Mouse (Mus musculus) megakaryocyte, embryonic 14.5 days (primary cell): ENCODE measurements at regions not wholly inside any gene's neighbourhood (a gene's known extent, or its start where the extent isn't known, plus 50 kb on each side); places are given as distances from the start of the nearest gene placed in this dataset.

Experiments used
- FLI1 ChIP-seq: IDR thresholded peaks from 2 replicates; pipeline ENCODE4 v1.6.1; 2012; ENCODE audit warnings: low read length, inconsistent platforms, mixed read lengths
- GATA1 ChIP-seq: IDR thresholded peaks from 3 replicates; pipeline ENCODE4 v1.6.1; 2012; ENCODE audit warnings: mixed read lengths, low read length, inconsistent platforms, borderline replicate concordance

DNA sequence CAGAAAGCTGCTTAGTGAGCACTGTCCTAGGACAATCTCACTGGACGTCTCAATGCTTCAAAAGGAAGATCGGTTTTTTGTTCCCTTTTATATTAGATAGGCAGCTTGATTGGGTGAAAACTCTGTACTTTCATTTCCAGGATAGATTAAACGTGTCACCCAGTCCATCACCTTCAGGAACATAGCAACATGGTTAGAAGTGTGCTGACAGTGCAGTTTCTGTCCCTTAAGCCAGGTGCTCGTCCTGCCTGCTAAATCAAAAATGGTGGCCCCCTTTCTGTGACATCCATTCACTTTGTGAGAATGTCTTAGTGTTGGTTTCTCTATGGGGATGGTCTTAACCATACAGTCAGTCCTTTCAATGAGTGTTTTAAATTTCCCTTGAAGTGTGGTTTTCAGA, 160.9 kb upstream of the Sh3bp4 start:
- TF ChIP-seq GATA1: no peak
- no peak for TF ChIP-seq FLI1
